Mouse (Mus musculus): Measurements from ENCODE around the gene Alg12. TPM values are rescaled to one million over a fixed set of nuclear protein-coding genes. Genes with fewer than 3 reads are reported as not detected.

Gene Alg12
- polyA plus RNA-seq, 1 experiment from 2014 or later, result 20.5 TPM

DNA sequence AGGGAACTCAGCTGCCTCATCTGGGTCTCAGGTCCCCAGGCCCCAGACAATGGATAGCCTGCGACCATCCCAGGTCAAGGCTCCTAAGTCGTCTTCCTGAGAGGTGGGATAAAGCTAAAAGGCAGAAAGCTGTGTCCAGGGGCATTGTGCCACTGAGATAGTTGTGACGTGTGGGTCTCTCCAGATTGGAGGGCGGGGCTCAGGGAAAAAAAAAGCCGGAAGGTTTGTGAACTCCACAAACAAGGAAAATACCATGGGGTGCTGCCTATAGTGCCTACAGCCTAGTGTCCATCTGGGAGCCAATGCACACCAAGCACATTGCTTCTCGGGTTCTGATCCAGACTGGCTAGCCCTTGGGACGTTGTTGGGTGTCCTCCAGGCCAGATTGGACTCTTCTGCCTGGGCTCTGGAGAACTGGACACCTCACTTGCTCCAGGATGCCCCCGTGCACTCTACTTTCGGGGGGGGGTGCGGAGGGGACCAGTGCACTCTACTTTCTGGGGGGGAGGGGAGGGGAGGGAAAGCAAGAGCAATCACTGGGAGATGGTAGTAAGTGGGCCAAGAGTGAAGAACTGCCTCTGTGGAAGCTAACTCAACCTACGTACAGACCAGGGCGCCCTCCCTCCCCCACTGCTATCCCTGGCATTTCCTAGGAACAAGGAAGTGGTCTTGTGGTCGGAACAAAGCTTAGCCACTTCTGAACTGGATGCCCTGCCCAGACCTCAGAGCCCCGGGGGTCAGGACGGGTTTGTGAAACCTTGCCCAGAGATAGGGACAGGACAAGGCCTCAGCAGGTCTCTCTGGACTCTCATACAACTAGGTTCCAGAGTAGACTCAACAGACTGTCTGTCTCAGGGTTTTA lies 36.1 kb upstream of the Alg12 start:
- no peak for DNase-seq (ENCODE audit: low read depth, low spot score)
- in situ Hi-C loops (cut with MboI; ENCODE audit: low pct_unique_long_range_greater_than_20kb), result no loop called here
- no peaks in the 10 kb centered on the region for H3K27me3 ChIP-seq
- ChIA-PET CTCF (interaction anchor here (1.1 to 1.5 kb wide), 4 partner anchors 24 to 67 kb away, joined by 3 to 5 read pairs (median 3); no protein-coding TSS in a partner anchor), POLR2A (interaction anchor here (0.6 to 3.9 kb wide), 8 partner anchors 8 to 25 kb away, joined by 3 to 29 read pairs (median 3); no protein-coding TSS in a partner anchor)
- peak; percentile 6 for ATAC-seq
- TF ChIP-seq CTCF (IDR thresholded peaks at IDR 0.05), result no peak

GRCm38 (mm10) chr15:88854119-88854968 lies 35.2 kb upstream of the Alg12 start:
- H3K27me3 ChIP-seq, result no peaks in the 10 kb centered on the region
- CTCF ChIA-PET, result interaction anchor here (0.9 to 1.4 kb wide), 5 partner anchors 10 to 67 kb away, joined by 3 to 10 read pairs (median 3); no protein-coding TSS in a partner anchor
- POLR2A ChIA-PET, result interaction anchor here (0.6 to 3.9 kb wide), 6 partner anchors 9 to 24 kb away, joined by 3 to 29 read pairs (median 6); no protein-coding TSS in a partner anchor
- in situ Hi-C loops (cut with MboI; ENCODE audit: low pct_unique_long_range_greater_than_20kb), result no loop called here
- DNase-seq (ENCODE audit: low read depth, low spot score) (no peak), ATAC-seq (peak; percentile 65)
- TF ChIP-seq CTCF (IDR thresholded peaks at IDR 0.05), result no peak

GRCm38 (mm10) chr15:88853106-88853505 lies 34.0 kb upstream of the Alg12 start:
- in situ Hi-C loops (cut with MboI; ENCODE audit: low pct_unique_long_range_greater_than_20kb), result no loop called here
- TF ChIP-seq CTCF (IDR thresholded peaks at IDR 0.05), result no peak
- ChIA-PET POLR2A (interaction anchor here (3.3 to 3.9 kb wide), 2 partner anchors 14 to 23 kb away, joined by 20 to 29 read pairs; no protein-coding TSS in a partner anchor), CTCF (interaction anchor here (0.8 to 1.9 kb wide), 4 partner anchors 14 to 68 kb away, joined by 3 to 10 read pairs (median 6); no protein-coding TSS in a partner anchor)
- no peak for DNase-seq (ENCODE audit: low read depth, low spot score)
- ATAC-seq, result no peak
- no peaks in the 10 kb centered on the region for H3K27me3 ChIP-seq

DNA sequence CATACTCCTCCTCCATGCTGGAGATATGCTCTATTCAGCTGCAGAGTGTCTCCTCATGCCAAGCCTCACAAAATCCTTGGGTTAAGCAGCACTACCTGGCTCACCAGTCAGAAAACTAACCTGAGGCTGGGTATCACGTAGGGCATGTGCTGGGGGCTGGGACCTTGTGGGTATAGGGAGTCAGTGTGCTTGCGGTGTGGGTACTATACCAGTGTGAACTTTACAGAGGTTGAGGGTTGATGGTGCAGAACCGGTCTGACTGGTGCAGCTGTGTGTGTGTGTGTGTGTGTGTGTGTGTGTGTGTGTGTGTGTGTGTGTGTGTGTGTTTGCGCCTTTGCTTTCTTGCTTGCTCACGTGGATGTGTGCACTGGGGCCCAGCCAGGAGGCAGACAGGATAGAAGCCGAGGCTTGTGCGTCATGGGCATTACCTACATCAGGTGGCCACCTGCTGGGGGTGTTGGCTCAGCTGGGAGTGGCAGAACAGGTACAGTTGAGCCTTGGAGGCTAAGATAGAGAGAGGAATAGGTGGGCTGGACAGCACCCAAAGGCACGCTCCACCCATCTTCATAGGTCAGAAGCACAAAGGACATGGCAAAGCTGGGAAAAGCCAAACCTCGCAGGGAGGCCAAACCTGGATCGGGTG lies 32.5 kb upstream of the Alg12 start:
- CTCF ChIA-PET, result interaction anchor here (1.2 to 1.8 kb wide), 4 partner anchors 10 to 21 kb away, joined by 3 to 5 read pairs (median 4); partner anchors contain the start of gene Pim3
- ATAC-seq (no peak), DNase-seq (ENCODE audit: low read depth, low spot score) (no peak)
- TF ChIP-seq CTCF (IDR thresholded peaks at IDR 0.05), result no peak
- POLR2A ChIA-PET, result interaction anchor here (1.2 to 3.3 kb wide), 3 partner anchors 10 to 16 kb away, joined by 5 to 20 read pairs (median 11); partner anchors contain the start of gene Pim3
- H3K27me3 ChIP-seq, result no peaks in the 10 kb centered on the region
- in situ Hi-C loops (cut with MboI; ENCODE audit: low pct_unique_long_range_greater_than_20kb), result no loop called here

GRCm38 (mm10) chr15:88851076-88851475 lies 32.0 kb upstream of the Alg12 start:
- no peaks in the 10 kb centered on the region for H3K27me3 ChIP-seq
- ATAC-seq (peak; percentile 27), DNase-seq (ENCODE audit: low read depth, low spot score) (no peak)
- ChIA-PET POLR2A (interaction anchor here (1.2 to 3.3 kb wide), 3 partner anchors 11 to 16 kb away, joined by 5 to 20 read pairs (median 11); partner anchors contain the start of gene Pim3), CTCF (interaction anchor here (1.2 to 1.8 kb wide), 4 partner anchors 11 to 20 kb away, joined by 3 to 5 read pairs (median 4); partner anchors contain the start of gene Pim3)
- in situ Hi-C loops (cut with MboI; ENCODE audit: low pct_unique_long_range_greater_than_20kb), result no loop called here
- no peak for TF ChIP-seq CTCF (IDR thresholded peaks at IDR 0.05)

DNA sequence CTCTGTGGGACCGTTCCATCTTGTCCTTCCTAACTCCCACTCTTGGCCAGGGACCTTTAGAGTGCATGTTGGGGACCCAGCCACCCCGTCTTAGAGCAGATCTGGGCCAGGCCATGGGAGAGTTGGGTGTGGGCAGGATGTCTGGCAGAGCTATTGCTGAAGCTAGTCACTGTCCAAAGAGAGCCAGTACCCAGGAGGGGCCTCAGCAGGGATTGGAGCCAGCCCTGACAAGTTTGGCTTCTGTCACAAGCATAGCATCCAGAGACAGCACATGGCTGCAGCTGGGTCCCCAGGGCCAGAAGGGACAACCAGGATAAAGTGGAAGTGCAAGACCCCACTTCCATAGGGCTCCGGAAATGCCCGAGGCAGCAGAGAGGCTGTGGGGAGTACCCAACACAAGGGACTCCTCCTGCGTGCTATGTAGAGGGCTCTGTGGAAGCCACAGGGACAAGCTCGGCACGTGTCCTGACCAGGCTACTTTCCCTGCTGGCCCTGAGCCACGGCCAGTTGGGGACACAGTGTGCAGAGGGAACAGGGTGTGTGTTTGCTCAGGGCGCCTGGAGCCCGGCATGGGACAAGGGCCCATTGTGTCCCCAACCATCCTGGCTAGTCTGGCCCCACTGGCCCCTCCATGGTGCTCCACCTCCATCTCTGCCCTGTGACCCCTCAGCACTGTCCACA lies 31.2 kb upstream of the Alg12 start:
- DNase-seq (ENCODE audit: low read depth, low spot score) (no peak), ATAC-seq (no peak)
- TF ChIP-seq CTCF (IDR thresholded peaks at IDR 0.05), result no peak
- no peaks in the 10 kb centered on the region for H3K27me3 ChIP-seq
- ChIA-PET POLR2A (interaction anchor here (1.0 kb wide), 1 partner anchor 15 kb away, joined by 3 read pairs; no protein-coding TSS in a partner anchor), CTCF (interaction anchor here (0.8 to 1.8 kb wide), 4 partner anchors 12 to 21 kb away, joined by 3 to 5 read pairs (median 4); partner anchors contain the start of gene Pim3)
- in situ Hi-C loops (cut with MboI; ENCODE audit: low pct_unique_long_range_greater_than_20kb), result no loop called here

- POLR2A ChIA-PET, result interaction anchor here (1.0 kb wide), 1 partner anchor 16 kb away, joined by 3 read pairs; no protein-coding TSS in a partner anchor
- TF ChIP-seq CTCF (IDR thresholded peaks at IDR 0.05), result no peak
- in situ Hi-C loops (cut with MboI; ENCODE audit: low pct_unique_long_range_greater_than_20kb), result no loop called here
- CTCF ChIA-PET, result interaction anchor here (0.8 to 1.8 kb wide), 3 partner anchors 12 to 20 kb away, joined by 3 to 5 read pairs (median 4); partner anchors contain the start of gene Pim3
- H3K27me3 ChIP-seq, result no peaks in the 10 kb centered on the region
- DNase-seq (ENCODE audit: low read depth, low spot score) (no peak), ATAC-seq (no peak)
Measured at GRCm38 (mm10) chr15:88849621-88850020, 30.5 kb upstream of the Alg12 start.

- DNase-seq (ENCODE audit: low read depth, low spot score), result no peak
- in situ Hi-C loops (cut with MboI; ENCODE audit: low pct_unique_long_range_greater_than_20kb), result no loop called here
- ChIA-PET POLR2A (no interaction called here), CTCF (no interaction called here)
- no peak for TF ChIP-seq CTCF (IDR thresholded peaks at IDR 0.05)
- ATAC-seq, result no peak
- no peaks in the 10 kb centered on the region for H3K27me3 ChIP-seq
Measured at GRCm38 (mm10) chr15:88848661-88849060, 29.5 kb upstream of the Alg12 start.

DNA sequence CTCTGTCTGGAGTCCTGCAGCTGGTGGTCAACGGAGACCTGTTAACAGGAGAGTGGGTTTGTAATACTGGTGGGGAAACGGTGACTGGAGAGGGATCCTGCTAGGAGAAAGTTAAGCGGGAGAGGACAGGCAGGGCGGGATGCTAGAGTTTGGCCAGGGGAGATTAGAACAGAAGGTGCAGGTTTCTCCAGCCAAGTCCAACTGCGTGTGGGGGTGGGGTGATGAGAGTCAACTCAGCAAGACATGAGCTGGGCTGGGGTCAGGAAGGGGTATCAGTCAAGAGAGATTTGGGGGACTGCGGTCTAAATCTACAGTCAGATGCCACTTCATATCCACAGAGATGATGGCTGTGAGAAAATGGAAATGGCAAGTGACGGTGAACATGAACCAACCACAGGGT lies 25.8 kb upstream of the Alg12 start:
- CTCF ChIA-PET, result interaction anchor here (0.7 to 1.8 kb wide), 4 partner anchors 9 to 19 kb away, joined by 3 to 6 read pairs (median 3); no protein-coding TSS in a partner anchor
- TF ChIP-seq CTCF (IDR thresholded peaks at IDR 0.05), result no peak
- no peak for ATAC-seq
- in situ Hi-C loops (cut with MboI; ENCODE audit: low pct_unique_long_range_greater_than_20kb), result no loop called here
- H3K27me3 ChIP-seq, result no peaks in the 10 kb centered on the region
- DNase-seq (ENCODE audit: low read depth, low spot score), result no peak
- POLR2A ChIA-PET, result interaction anchor here (1.1 kb wide), 1 partner anchor 10 kb away, joined by 3 read pairs; no protein-coding TSS in a partner anchor
